Mouse (Mus musculus): ENCODE measurements at regions not wholly inside any gene's neighbourhood (a gene's known extent, or its start where the extent isn't known, plus 50 kb on each side); places are given as distances from the start of the nearest gene placed in this dataset. TPM values are rescaled to one million over a fixed set of nuclear protein-coding genes. Genes with fewer than 3 reads are reported as not detected.
"Not testable (repeated sequence)": the region's sequence is repeated elsewhere in the genome, so short reads cannot be mapped to it uniquely, and the experiment has no call there.

GRCm38 (mm10) chr3:6107377-6108155, 357.0 kb downstream of the Gm8797 start:
- intact Hi-C loops (cut with DNase I): no loop called here
- no peak for DNase-seq (ENCODE audit: low spot score)

GRCm38 (mm10) chr3:6118721-6119120, 368.1 kb downstream of the Gm8797 start:
- no peak for DNase-seq (ENCODE audit: low spot score)
- intact Hi-C loops (cut with DNase I): no loop called here

GRCm38 (mm10) chr3:6135754-6136153, 385.1 kb downstream of the Gm8797 start:
- intact Hi-C loops (cut with DNase I); DNase-seq (ENCODE audit: low spot score): not testable (repeated sequence)

- intact Hi-C loops (cut with DNase I): no loop called here
- DNase-seq (ENCODE audit: low spot score): no peak
Measured at GRCm38 (mm10) chr3:6137374-6137773, 386.8 kb downstream of the Gm8797 start.

GRCm38 (mm10) chr3:6173775-6174174, 423.2 kb downstream of the Gm8797 start:
- intact Hi-C loops (cut with DNase I): no loop called here
- no peak for DNase-seq (ENCODE audit: low spot score)

GRCm38 (mm10) chr3:6182533-6182932, 431.9 kb downstream of the Gm8797 start:
- intact Hi-C loops (cut with DNase I): no loop called here
- DNase-seq (ENCODE audit: low spot score): no peak

GRCm38 (mm10) chr3:6183400-6183799, 432.8 kb downstream of the Gm8797 start:
- intact Hi-C loops (cut with DNase I): no loop called here
- DNase-seq (ENCODE audit: low spot score): no peak

GRCm38 (mm10) chr3:6204656-6205055, 415.6 kb downstream of the 1700008P02Rik start:
- intact Hi-C loops (cut with DNase I): no loop called here
- DNase-seq (ENCODE audit: low spot score): no peak

GRCm38 (mm10) chr3:6228685-6229084, 391.6 kb downstream of the 1700008P02Rik start:
- DNase-seq (ENCODE audit: low spot score): no peak
- intact Hi-C loops (cut with DNase I): no loop called here

Small RNAs in the stretch of these regions (microRNA-seq; reads per million reads assigned to microRNA genes)
- gene Gm25144: not detected
- gene Gm25352: not detected
